Mouse (Mus musculus) small intestine, adult 2 months (tissue): ENCODE results near the gene Cfap45.

ENCODE experiments used
- CTCF ChIP-seq: fragments of 200-500 bp; IDR thresholded peaks from 2 replicates; pipeline ENCODE4 v1.5.1; 2012; ENCODE audit warnings: low read depth, mild to moderate bottlenecking, control low read depth, inconsistent platforms, low read length, moderate library complexity, mixed read lengths; ENCODE audit not compliant: insufficient replicate concordance, insufficient read length; ENCODE audit errors: extremely low read depth
- POLR2A ChIP-seq: fragments of 200-500 bp; IDR thresholded peaks from 2 replicates; pipeline ENCODE4 v1.6.1; 2012; ENCODE audit warnings: low read depth, mild to moderate bottlenecking, control low read depth, inconsistent platforms, low read length, moderate library complexity

GRCm38 (mm10) chr1:172525971-172526370, 5.4 kb downstream of the Cfap45 start:
- TF ChIP-seq CTCF (no peak), POLR2A (no peak)
